Mouse (Mus musculus) stomach, embryonic 16.5 days (tissue): Measurements from ENCODE around the gene Sorl1. TPM values are rescaled to one million over a fixed set of nuclear protein-coding genes. Genes with fewer than 3 reads are reported as not detected.

Source experiments
- ATAC-seq: fragments of 200-750 bp; cut with Nextera tagmentation; 2 replicates; pipeline ENCODE4 v1.8.0; 2017; ENCODE audit warnings: moderate number of reproducible peaks, moderate TSS enrichment; ENCODE audit not compliant: insufficient read depth, low FRiP score
- H3K27ac ChIP-seq: fragments of 300-500 bp; sonication (generic); 2 replicates; pipeline ENCODE4 v1.5.1; 2014; ENCODE audit warnings: low read length
- H3K27me3 ChIP-seq: fragments of 300-500 bp; sonication (generic); 2 replicates; pipeline ENCODE4 v1.6.1; 2014; ENCODE audit warnings: low read length, control low read depth, mixed read lengths; ENCODE audit not compliant: control insufficient read depth, insufficient read depth
- H3K36me3 ChIP-seq: fragments of 300-500 bp; sonication (generic); 2 replicates; pipeline ENCODE4 v1.6.1; 2014; ENCODE audit warnings: low read length; ENCODE audit not compliant: control insufficient read depth, insufficient read depth
- H3K4me1 ChIP-seq: fragments of 300-500 bp; sonication (generic); 2 replicates; pipeline ENCODE4 v1.6.1; 2014; ENCODE audit warnings: low read length, control low read depth, mixed read lengths; ENCODE audit not compliant: control insufficient read depth, insufficient read depth
- H3K4me2 ChIP-seq: fragments of 300-500 bp; sonication (generic); 2 replicates; pipeline ENCODE4 v1.6.1; 2014; ENCODE audit warnings: low read depth, low read length, mixed read lengths
- H3K4me3 ChIP-seq: fragments of 300-500 bp; sonication (generic); replicated peaks from 2 replicates; pipeline ENCODE4 v1.5.1; 2014; ENCODE audit warnings: mild to moderate bottlenecking, low read length
- H3K9ac ChIP-seq: fragments of 300-500 bp; sonication (generic); 2 replicates; pipeline ENCODE4 v1.6.1; 2014; ENCODE audit warnings: low read length
- H3K9me3 ChIP-seq: fragments of 300-500 bp; sonication (generic); replicated peaks from 2 replicates; pipeline ENCODE4 v1.6.1; 2016; ENCODE audit warnings: low read length, control low read depth; ENCODE audit not compliant: control insufficient read depth
- WGBS: fragments of 180-500 bp; shearing (Covaris S2); extraction: QIAGEN DNeasy Blood & Tissue Kit; methylation state at CpG from one replicate; pipeline ENCODE4 v1.1.7; 2014; 5-methylcytosine and 5-hydroxymethylcytosine counted together
- polyA plus RNA-seq: library from polyadenylated mRNA; unstranded; fragments of >200 nt; fragmentation: Nextera tagmentation; extraction: Ambion mirVana; gene quantifications from 2 replicates; pipeline ENCODE4 v1.2.1, GENCODE M21; 2015

Sorl1 gene
- polyA plus RNA-seq, 1 experiment from 2014 or later = 12.9 TPM

DNA sequence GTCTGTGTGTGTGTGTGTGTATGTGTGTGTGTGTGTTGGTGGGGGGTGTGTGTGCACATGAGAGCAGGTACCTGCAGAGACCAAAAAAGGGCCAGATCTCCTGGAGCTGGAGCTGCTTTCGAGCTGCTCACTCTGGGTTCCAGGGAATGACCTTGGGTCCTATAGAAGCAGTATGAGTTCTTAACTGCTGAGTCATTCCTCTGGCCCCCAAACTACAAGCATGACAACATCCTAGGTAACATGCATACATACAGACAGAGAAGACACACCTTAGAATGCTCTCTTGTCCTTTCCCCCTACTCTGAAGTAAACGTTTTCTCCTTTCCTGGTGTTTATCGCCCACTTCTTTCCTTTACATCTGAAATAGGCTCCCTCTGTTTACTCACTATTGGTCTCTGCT, 32.5 kb upstream of the Sorl1 start:
- ATAC-seq = no peak
- 68% methylated on average over 3 of the region's 3 CpGs for WGBS
- no peak overlapping the region for H3K4me2 ChIP-seq
- H3K4me1 ChIP-seq = no peaks in the 10 kb centered on the region
- H3K27me3 ChIP-seq = no peaks in the 10 kb centered on the region
- H3K9me3 ChIP-seq = no peaks in the 10 kb centered on the region
- no peak overlapping the region for H3K27ac ChIP-seq
- H3K4me3 ChIP-seq = no peak overlapping the region
- H3K36me3 ChIP-seq = no peaks in the 10 kb centered on the region
- no peak overlapping the region for H3K9ac ChIP-seq

GRCm38 (mm10) chr9:42154682-42155081, 30.6 kb upstream of the Sorl1 start:
- 36% methylated on average over 6 of the region's 6 CpGs for WGBS
- H3K9me3 ChIP-seq = no peaks in the 10 kb centered on the region
- no peak overlapping the region for H3K4me3 ChIP-seq
- H3K9ac ChIP-seq = no peak overlapping the region
- H3K36me3 ChIP-seq = no peaks in the 10 kb centered on the region
- no peaks in the 10 kb centered on the region for H3K27me3 ChIP-seq
- no peak for ATAC-seq
- no peak overlapping the region for H3K4me2 ChIP-seq
- H3K27ac ChIP-seq = no peak overlapping the region
- H3K4me1 ChIP-seq = no peaks in the 10 kb centered on the region

DNA sequence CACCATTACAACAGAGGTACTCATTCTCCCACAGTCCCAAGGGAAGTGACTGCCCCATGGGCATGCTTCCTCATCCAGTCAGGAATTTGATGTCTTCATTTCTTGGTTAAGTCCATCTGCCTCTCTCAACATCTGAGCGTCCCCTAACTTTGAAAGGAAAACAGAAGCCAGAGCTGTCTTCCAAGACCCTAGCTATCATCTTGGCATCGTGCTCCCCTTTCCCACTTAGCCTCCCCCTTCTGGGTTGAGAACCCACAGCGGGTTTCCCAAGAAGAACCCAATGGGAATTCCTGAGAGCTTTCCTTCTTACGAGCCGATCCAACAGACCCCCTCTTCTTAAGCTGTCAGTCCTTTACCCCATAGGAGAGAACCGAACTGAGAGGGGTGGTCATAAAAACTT, 24.7 kb upstream of the Sorl1 start:
- no peaks in the 10 kb centered on the region for H3K9me3 ChIP-seq
- no peaks in the 10 kb centered on the region for H3K27me3 ChIP-seq
- no peak overlapping the region for H3K27ac ChIP-seq
- no peaks in the 10 kb centered on the region for H3K36me3 ChIP-seq
- no peak overlapping the region for H3K4me2 ChIP-seq
- WGBS = 84% methylated on average over 6 of the region's 6 CpGs
- H3K4me1 ChIP-seq = no peaks in the 10 kb centered on the region
- no peak for ATAC-seq
- H3K4me3 ChIP-seq = no peak overlapping the region
- H3K9ac ChIP-seq = no peak overlapping the region

GRCm38 (mm10) chr9:42148036-42148435, 23.9 kb upstream of the Sorl1 start:
- ATAC-seq = no peak
- WGBS = 87% methylated on average over 4 of the region's 4 CpGs
- Histone ChIP-seq H3K4me1 (no peaks in the 10 kb centered on the region), H3K27ac (no peak overlapping the region), H3K4me3 (no peak overlapping the region), H3K4me2 (no peak overlapping the region), H3K36me3 (no peaks in the 10 kb centered on the region), H3K27me3 (no peaks in the 10 kb centered on the region), H3K9ac (no peak overlapping the region), H3K9me3 (no peaks in the 10 kb centered on the region)

- WGBS = 91% methylated on average over 2 of the region's 2 CpGs
- H3K27me3 ChIP-seq = no peaks in the 10 kb centered on the region
- no peak overlapping the region for H3K4me3 ChIP-seq
- no peak overlapping the region for H3K9ac ChIP-seq
- H3K27ac ChIP-seq = no peak overlapping the region
- no peaks in the 10 kb centered on the region for H3K9me3 ChIP-seq
- no peaks in the 10 kb centered on the region for H3K36me3 ChIP-seq
- ATAC-seq = no peak
- H3K4me2 ChIP-seq = no peak overlapping the region
- no peaks in the 10 kb centered on the region for H3K4me1 ChIP-seq
Observed at GRCm38 (mm10) chr9:42146463-42146862, 22.4 kb upstream of the Sorl1 start.

GRCm38 (mm10) chr9:42141549-42142210, 17.6 kb upstream of the Sorl1 start:
- Histone ChIP-seq H3K27me3 (no peaks in the 10 kb centered on the region; the same call in 1 of the 2 replicates), H3K27ac (no peak overlapping the region), H3K4me2 (no peak overlapping the region), H3K9ac (no peak overlapping the region), H3K4me1 (peaks cover 3% of the 10 kb centered on the region; the same call in 1 of the 2 replicates), H3K4me3 (no peak overlapping the region), H3K36me3 (no peaks in the 10 kb centered on the region), H3K9me3 (no peaks in the 10 kb centered on the region)
- ATAC-seq = no peak
- 76% methylated on average over 6 of the region's 6 CpGs for WGBS

DNA sequence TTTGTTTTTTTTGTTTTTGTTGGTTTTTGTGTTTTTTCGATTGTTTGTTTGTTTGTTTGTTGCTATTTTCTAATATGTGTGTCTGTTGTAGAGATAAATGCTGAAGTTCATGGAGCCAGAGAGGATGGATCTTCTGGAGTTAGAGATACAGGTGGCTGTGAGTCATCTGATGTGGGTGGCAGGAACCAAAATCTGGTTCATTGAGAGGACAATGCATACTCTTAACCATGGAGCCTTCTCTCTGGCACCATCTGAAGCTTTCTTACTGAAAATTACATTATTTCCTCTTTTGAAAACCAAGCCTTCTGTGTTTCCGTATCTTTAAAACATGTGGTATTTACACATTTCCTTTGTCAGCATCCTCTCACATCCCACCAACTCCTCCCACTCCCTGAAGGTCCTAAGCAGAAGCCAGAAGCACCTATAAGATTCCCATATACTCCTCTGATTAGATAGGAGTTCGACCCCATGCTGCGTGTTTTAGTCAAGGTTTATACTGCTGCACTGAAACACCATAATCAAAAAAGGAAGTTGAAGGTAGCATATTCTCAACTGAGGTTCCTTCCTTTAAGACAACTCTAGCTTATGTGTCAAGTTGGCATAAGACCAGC, 14.3 kb upstream of the Sorl1 start:
- WGBS = 74% methylated on average over 4 of the region's 4 CpGs
- H3K9ac ChIP-seq = no peak overlapping the region
- peaks cover 3% of the 10 kb centered on the region; the same call in 1 of the 2 replicates for H3K4me1 ChIP-seq
- no peak overlapping the region for H3K4me2 ChIP-seq
- no peaks in the 10 kb centered on the region for H3K9me3 ChIP-seq
- H3K27me3 ChIP-seq = peaks cover 2% of the 10 kb centered on the region; the same call in 1 of the 2 replicates
- ATAC-seq = no peak
- H3K36me3 ChIP-seq = no peaks in the 10 kb centered on the region
- no peak overlapping the region for H3K27ac ChIP-seq
- no peak overlapping the region for H3K4me3 ChIP-seq

DNA sequence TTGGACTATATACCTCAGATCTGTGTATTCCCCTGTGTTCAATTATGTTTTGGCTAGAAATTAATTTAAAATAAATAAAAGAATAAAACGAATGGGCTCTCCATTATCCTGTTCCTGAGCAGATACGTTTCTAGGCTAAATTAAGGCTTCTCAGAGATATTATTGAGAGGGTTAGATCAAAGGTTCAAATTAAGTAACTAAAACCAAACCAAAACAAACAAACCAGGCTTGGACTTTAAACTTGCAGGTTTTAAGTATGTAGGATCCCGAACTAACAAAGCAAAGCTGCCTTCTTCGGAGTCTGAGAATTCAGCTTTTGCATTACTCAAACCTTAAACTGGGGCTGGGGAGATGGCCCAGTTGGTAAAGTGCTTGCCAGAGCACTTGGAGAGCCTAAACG, 13.5 kb upstream of the Sorl1 start:
- Histone ChIP-seq H3K36me3 (no peaks in the 10 kb centered on the region), H3K4me2 (no peak overlapping the region), H3K9me3 (no peaks in the 10 kb centered on the region), H3K9ac (no peak overlapping the region), H3K4me3 (no peak overlapping the region), H3K4me1 (peaks cover 3% of the 10 kb centered on the region; the same call in 1 of the 2 replicates), H3K27me3 (peaks cover 2% of the 10 kb centered on the region; the same call in 1 of the 2 replicates), H3K27ac (peak overlapping the region; percentile 11; the same call in 1 of the 2 replicates)
- no peak for ATAC-seq
- 47% methylated on average over 5 of the region's 5 CpGs for WGBS

DNA sequence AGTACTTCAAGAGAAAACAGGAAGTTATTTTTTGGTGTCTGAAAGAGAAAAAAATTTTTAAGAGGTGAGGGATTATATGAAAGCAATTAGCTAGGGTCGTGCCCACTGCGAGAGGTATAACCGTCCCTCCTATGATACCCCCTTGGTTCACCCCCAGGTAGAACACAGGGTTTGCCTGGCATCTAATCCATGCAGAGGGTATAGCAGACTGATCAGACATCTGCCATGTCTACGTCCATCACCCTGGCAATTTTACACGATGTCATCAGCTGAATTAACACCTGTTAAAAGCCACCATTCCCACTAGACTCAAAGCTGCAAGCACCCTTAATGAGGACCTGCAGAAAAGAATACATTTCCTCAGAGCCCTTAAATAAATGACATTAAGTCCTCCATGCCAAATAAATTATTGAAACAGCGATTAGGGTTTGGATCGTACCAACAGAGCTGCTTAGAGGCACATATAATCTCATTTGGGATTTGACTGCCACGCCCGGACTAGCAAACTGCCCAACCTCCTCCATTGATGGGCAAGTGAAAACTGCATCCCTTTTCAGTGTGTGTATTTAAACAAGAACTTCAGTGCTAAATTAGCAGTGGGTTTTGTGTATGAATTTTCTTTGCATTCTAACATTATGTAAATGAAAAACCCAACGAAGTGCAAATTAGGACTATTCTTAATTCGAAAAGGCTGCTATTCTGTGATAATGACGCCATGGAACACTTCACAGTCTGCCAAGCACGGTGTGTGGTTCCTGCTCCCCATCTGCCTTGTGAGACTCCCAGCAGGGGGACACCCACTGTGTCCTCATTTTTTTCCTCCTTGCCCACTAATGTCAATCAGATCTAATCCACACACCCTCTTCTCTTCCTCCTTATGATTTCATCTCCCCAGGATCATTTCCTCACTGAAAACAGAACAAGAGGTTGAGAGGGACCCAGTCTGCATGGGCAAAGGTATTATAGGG, 7.0 kb upstream of the Sorl1 start:
- no peak for ATAC-seq
- Histone ChIP-seq H3K27ac (no peak overlapping the region), H3K4me3 (no peak overlapping the region), H3K4me2 (no peak overlapping the region), H3K36me3 (no peaks in the 10 kb centered on the region), H3K9me3 (no peaks in the 10 kb centered on the region), H3K4me1 (no peaks in the 10 kb centered on the region), H3K9ac (no peak overlapping the region), H3K27me3 (0 out of 2 replicates have a peak, but pooled peaks cover 2% of the 10 kb centered on the region)
- WGBS = 78% methylated on average over 13 of the region's 13 CpGs
